Mouse (Mus musculus) CD4-positive naive resting alpha-beta T cell, adult 76 days (primary cell): Measurements from ENCODE around the gene Pgm5. TPM values are rescaled to one million over a fixed set of nuclear protein-coding genes. Genes with fewer than 3 reads are reported as not detected.

Source experiments
- total RNA-seq: library from RNA; stranded (reverse); gene quantifications from one replicate; pipeline ENCODE4 v1.2.4, GENCODE M21; 2023

The Pgm5 gene
- total RNA-seq = not detected

GRCm38 (mm10) chr19:24861612-24862451 is at the start of gene Pgm5:
TSS of gene Pgm5 (minus strand) at chr19:24861855.

GRCm38 (mm10) chr19:24900581-24901220 is 39.0 kb upstream of the Pgm5 start, which contains the start of gene Foxd4:
TSS of gene Foxd4 (minus strand) at chr19:24901197.

GRCm38 (mm10) chr19:24875129-24875870 is 13.6 kb upstream of the Pgm5 start, which contains the start of gene Gm10053:
TSS of gene Gm10053 (plus strand) at chr19:24875686.

GRCm38 (mm10) chr19:24673762-24674161 is 187.9 kb downstream of the Pgm5 start, which contains the start of gene Tmem252:
TSS of gene Tmem252 (plus strand) at chr19:24674008.

Other genes with a start within 250 kb of the Pgm5 start
- gene Tmem252, start 187.8 kb downstream of the Pgm5 start, total RNA-seq = not detected
- gene Gm10053, start 13.8 kb upstream of the Pgm5 start, total RNA-seq = 43.5 TPM
- gene Foxd4, start 39.3 kb upstream of the Pgm5 start, total RNA-seq = not detected
- 8.8 TPM for gene Cbwd1, start 99.8 kb upstream of the Pgm5 start, total RNA-seq
- 262 TPM for gene Dock8, start 137.7 kb upstream of the Pgm5 start, total RNA-seq